Mouse (Mus musculus) layer of hippocampus, adult 2 months (tissue): Measurements from ENCODE around the gene Nfix. TPM values are rescaled to one million over a fixed set of nuclear protein-coding genes. Genes with fewer than 3 reads are reported as not detected.
A peak's percentile ranks its signal among the peaks of the same experiment; 100 is the strongest.

ENCODE experiments used
- DNase-seq, 2 experiments: peaks; one replicate each; pipeline ENCODE4 v3.0.0; 2022; ENCODE audit warnings: low spot score in 2 of 2
- H3K27ac ChIP-seq: fragments of 200-600 bp; 2 replicates; pipeline ENCODE4 v1.8.1; 2022
- H3K4me3 ChIP-seq: fragments of 200-600 bp; 2 replicates; pipeline ENCODE4 v1.8.1; 2022; ENCODE audit warnings: mild to moderate bottlenecking
- CTCF ChIP-seq: fragments of 200-600 bp; conservative IDR thresholded peaks from 2 replicates; pipeline ENCODE4 v1.8.1; 2022; ENCODE audit warnings: antibody characterized with exemption, mild to moderate bottlenecking, moderate library complexity
- total RNA-seq, 2 experiments: library from RNA; stranded (reverse); gene quantifications; 2 replicates each; pipeline ENCODE4 v1.2.3; 2021

The Nfix gene
- total RNA-seq, 2 experiments from 2014 or later, result 408 to 482 TPM

DNA sequence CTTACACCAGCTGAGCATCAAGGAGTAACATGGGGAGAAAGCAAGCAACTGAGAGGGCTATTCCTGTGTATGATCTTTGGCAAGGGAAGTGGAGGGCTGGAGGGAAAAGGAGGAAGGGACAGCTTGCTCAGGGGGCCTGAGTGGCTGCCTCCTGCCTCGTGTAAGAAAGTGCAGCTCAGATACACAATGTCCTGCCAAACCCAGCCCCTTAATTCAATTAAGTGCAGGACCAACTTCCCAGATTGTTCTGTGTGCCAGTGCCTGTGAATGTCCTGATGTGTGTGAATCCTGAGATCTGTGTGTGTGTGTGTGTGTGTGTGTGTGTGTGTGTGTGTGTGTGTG, 60.8 kb downstream of the Nfix start:
- DNase-seq, result no peak
- no peak for TF ChIP-seq CTCF
- Histone ChIP-seq H3K4me3 (no peak overlapping the region), H3K27ac (peak overlapping the region; percentile 80)

DNA sequence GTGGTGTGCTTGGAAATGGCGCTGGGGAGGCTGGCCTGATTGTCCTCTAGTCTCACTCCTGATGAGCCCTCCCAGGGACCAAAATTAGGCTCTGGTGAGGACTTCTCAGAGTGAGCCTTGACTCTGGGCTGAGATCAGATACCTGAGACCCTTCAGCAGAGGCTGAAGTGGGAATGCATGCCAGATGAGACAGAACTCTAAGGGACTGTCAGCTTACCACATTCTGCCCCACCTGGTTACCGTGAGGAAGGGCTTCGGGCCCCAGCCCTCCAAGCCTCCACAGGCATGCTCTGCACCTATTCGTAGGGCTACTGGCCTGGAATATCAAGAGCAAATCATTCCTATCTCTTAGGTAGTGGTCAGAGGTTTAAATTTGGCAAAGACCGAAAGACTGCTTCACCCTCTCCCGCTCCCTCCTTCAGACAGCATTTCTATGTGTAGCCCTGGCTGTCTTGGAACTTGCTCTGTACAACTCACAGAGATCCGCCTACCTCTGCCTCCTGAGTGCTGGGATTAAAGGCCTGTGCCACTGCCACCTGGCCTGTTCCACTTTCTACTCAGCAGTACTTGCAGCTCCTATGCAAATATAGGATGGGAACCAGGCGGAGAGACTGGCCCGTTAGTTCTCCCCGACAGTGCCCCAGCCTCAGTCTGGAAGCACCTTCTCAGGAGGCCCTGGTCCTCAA, 61.3 kb downstream of the Nfix start:
- no peak overlapping the region for H3K4me3 ChIP-seq
- H3K27ac ChIP-seq, result peak overlapping the region; percentile 80
- no peak for TF ChIP-seq CTCF
- no peak for DNase-seq

DNA sequence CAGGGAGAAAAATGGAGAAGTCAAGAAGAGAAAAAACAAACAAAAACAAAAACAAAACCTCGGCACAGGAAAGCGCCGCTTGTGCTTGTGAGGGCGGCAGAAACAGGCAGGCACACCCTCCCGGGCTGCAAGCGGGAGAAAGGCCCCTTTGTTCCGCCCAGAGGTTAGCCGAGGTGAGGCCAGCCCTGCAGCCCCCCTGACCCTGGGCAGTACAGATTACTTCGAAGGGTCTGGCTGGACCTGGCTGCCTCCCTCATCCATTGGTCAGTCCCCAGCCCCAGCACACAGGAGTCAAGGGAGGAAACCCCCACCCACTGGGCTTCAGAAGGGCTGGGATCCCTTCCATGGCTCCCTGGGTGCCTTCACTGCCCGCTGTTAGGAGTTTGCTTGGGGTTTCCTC, 61.9 kb downstream of the Nfix start:
- Histone ChIP-seq H3K27ac (peak overlapping the region; percentile 80), H3K4me3 (no peak overlapping the region)
- DNase-seq, result no peak
- no peak for TF ChIP-seq CTCF

DNA sequence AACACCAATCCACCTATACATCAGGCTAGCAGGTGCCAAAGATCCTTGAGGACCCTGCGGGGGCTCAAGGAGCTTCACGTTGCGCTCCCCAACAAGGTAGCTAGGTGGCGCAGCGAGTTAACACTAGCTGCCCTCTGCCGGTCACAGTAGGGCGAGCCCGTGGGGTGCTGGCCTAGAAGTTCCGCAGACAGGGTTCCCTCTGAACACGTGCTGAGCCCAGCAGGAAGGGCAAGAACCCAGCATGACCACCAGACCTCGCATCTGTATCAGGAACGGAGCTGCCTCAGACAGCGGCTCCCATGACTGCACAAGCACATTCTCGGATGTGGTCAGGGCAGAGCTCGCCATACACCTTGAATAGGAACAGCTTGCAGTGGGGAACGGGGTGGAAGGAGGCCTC, 62.5 kb downstream of the Nfix start:
- Histone ChIP-seq H3K4me3 (peak overlapping the region; percentile 20; the same call in 1 of the 2 replicates), H3K27ac (peak overlapping the region; percentile 80)
- TF ChIP-seq CTCF, result peak; percentile 99
- peak; percentile 68 for DNase-seq

DNA sequence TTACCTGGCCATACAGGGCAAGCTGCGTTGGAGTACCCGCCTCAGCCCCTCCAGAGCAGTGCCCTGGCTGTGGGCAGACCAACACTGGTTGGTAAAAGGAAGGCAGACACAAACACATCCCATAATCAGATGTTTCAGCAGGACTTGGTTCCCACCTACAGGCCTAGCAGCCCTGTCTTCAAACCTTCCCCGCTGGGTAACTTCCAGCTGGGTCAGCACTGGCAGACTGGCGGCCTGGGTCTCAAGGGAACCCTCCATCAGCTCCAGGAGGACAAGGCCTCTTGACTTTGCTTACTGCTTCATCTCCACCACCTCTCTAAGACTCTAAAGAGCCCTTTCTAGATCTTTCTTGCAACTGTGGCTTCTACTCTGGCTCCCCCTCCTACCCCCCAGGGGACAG, 63.6 kb downstream of the Nfix start:
- H3K4me3 ChIP-seq, result no peak overlapping the region; the same call in 1 of the 2 replicates
- peak overlapping the region; percentile 93 for H3K27ac ChIP-seq
- DNase-seq, result no peak
- no peak for TF ChIP-seq CTCF

DNA sequence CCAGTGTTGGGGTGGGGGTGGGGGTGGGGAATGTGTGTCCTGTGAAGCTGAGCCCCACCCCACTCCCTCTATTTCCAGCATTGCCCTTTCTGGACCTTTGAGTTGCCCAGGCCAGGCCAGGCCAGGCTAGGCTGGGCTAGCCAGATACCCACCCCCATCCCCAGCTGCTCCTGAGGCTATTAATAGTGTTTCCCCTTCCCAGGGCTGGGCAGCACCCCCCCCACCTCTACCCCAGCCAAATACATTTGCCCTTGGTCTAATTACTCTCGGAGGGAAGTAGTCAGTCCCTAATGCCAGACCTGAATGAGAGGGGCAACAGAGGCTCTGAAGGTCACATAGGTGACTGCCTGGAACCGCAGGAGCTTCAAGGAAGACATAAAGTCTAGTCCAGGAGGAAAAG, 64.5 kb downstream of the Nfix start:
- TF ChIP-seq CTCF, result no peak
- H3K27ac ChIP-seq, result peak overlapping the region; percentile 93
- no peak for DNase-seq
- no peak overlapping the region for H3K4me3 ChIP-seq

DNA sequence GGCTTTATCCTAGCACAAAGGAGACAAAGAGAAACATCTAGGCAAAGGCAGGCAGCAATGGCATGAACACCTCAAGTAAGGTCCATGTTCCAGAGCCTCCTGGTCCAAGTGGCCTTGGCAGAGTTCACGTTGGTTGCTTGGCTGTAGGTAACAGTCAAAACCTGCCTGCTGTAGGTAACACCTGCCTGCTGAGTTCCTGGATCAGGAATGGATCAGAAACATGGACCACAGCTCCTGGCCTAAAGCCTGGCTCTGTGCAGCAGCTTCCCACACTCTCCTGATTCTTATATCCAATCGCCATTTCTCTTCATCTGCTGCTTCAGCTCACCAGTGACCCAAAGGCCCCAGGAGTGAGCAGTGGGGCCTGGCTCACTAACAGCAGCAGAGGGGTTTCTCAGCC, 65.5 kb downstream of the Nfix start:
- DNase-seq, result no peak
- TF ChIP-seq CTCF, result no peak
- Histone ChIP-seq H3K4me3 (no peak overlapping the region), H3K27ac (peak overlapping the region; percentile 93)

DNA sequence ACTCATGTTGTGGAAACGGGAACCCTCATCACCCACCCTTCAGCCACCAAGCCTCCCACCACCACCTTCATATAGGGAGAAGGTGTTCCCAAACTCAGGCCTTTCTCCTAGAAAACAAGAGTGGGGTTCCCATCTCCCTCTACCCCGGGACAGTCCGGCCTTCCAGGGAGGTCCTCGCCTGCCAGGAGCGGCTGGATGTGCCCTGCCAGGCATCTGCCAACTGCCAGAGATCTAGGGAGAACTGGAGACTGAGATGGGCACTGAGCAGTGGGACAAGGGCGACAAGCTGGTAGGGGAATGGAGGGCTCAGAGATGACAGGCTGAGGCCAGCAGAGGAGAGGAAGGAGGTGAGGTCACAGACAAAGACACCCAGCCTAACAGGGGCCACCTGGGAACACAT, 66.2 kb downstream of the Nfix start:
- Histone ChIP-seq H3K27ac (peak overlapping the region; percentile 93), H3K4me3 (no peak overlapping the region)
- DNase-seq, result no peak
- no peak for TF ChIP-seq CTCF

DNA sequence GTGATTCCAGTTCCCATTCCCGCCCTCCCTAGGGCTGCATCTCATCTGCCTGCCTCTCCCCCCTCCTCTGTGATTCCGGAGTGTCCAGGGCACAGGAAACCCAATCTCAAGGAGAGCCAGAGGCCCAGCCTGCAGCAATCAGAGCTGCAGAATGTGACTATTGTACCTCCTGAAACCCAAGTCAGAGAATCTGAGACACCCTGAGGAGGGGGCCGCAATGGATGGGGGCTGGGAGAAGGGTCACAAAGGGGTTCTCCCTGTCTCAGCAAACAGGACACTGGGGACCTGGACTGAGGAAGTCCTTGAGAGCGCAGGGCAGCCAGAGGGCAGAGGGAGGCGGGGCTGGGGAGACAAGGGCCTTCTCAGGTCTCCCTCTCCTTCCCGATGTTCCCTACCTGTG, 67.1 kb downstream of the Nfix start:
- H3K4me3 ChIP-seq, result no peak overlapping the region
- peak overlapping the region; percentile 93 for H3K27ac ChIP-seq
- no peak for DNase-seq
- no peak for TF ChIP-seq CTCF

DNA sequence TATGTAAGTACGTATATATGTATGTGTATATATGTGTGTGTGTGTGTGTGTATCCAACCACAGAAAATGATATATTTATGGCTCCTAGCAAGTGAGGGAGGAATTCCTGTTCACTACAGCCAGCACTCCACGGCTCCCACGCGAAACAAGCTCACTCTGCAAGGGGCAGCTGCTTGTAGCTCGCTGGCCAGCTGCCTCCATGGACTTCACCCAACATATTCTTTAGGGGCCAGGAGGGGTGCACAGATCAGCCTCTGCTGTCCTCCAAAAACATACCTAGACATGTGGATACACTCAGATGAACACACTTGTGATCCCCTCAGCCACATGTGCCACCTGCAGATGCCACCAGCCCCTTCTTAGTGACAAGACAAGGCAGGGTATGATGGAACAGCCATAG, 67.6 kb downstream of the Nfix start:
- DNase-seq, result no peak
- Histone ChIP-seq H3K4me3 (no peak overlapping the region), H3K27ac (peak overlapping the region; percentile 93)
- TF ChIP-seq CTCF, result no peak

DNA sequence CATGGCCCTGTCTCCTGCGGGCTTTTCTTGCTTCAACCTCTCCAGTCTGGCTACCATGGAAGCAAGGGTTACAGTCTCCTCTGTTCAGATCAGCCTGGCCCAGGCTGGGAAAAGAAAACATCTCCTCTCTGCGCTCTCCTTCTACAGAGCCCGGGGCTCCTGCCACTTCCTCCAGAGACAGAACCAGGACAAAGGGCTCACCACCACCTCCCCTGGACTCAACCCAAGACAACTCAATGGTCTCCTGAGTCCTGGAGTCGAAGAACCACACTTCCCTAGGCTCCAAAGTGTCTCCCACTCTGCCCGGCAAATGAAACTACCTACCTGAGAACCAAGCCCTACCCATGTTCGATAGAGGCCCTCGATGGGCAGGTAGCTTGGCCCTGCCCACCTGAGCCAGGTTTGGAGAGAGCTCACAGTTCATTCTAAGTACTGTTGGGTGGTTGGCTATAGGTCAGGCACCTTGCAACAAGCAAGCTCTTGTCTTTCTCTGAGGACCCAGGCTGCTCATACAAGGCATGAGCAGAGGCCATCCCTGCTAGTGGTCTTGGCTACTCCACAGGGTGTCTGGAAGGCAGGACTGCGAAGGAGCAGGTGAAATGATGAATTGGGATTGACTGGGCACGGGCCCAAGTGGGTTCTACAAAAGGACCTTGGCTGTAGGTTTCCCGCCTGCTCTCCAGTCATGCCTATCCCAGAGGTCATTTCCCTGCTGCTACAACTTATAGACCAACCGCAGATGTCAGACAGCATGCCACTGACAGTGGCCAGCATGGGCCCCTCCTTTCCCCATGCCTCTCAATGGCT, 68.6 kb downstream of the Nfix start:
- DNase-seq, result no peak
- Histone ChIP-seq H3K27ac (peak overlapping the region; percentile 93), H3K4me3 (no peak overlapping the region)
- no peak for TF ChIP-seq CTCF

DNA sequence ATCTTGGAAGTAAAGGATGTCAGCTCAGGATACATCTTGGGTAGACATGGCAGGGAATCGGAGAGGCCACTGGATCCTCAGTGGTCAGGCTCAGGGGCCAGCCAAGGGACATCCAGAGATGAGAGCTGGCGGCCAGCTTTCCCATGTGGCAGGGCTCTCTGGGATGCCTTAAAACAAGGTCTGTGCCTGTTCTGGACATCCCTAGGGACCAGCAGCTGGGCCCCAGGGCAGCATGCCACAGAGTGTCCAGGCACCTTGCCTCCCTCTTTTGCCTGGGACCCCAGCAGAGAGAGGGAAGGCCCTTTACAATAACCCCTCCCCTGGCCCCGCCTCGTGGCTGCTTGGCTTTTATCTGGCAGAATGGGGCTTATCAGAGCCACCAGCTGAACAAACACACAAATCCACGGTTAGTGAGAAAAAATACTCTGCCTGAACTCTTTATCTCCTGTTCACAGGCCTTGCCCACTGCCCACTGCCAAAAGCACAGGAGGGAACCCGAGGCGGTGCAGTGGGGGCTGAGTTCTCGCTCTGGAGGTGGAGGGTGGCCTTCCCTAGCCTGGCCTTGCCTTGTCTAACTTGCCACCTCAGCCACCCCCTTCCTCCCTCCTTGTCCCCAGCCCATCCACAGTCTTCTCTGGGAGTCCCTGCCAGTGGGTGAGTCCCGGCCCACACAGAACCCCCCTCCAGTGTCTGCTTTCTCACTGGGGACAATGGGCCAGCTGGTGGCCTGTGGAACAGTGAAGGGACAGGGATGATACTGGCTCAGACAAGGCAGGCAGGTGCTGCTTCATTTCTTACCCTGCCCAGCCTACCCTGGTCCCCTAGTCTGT, 69.4 kb downstream of the Nfix start:
- peak overlapping the region; percentile 93 for H3K27ac ChIP-seq
- no peak for TF ChIP-seq CTCF
- peak overlapping the region; percentile 23 for H3K4me3 ChIP-seq
- DNase-seq, result no peak

DNA sequence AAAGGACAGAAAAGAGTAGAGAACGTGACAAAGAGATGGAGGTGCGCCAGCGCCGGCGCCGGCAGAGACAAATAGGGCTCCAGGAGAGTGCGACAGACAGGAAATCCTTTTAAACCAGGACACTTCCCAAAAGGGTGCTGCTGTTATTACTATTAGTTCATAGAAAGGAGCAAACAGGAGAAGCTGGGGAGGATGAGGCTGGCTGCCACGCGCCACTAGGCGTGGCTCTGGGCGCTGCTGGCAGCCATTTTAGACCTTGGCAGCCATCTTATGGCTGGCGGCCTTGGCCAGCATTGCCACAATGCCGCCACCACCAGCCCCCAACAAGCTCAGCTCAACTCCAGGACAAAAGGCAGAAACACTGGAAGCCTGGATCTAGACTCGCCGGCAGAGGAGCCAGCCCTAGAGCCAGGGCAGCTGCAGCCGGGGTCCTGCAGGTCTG, 70.2 kb downstream of the Nfix start:
- TF ChIP-seq CTCF, result peak; percentile 22
- Histone ChIP-seq H3K27ac (peak overlapping the region; percentile 93), H3K4me3 (peak overlapping the region; percentile 23)
- no peak for DNase-seq
